In genomic region chr11:98939084-98939952, GRCm38 (mm10) we compare ENCODE assay signal across 9 mouse cellular contexts. TPM values are rescaled to one million over a fixed set of nuclear protein-coding genes. Genes with fewer than 3 reads are reported as not detected.
DNase-seq lines count a peak whose midpoint lies in the region; ATAC-seq and TF ChIP-seq lines count a peak whose summit lies in the region.
"Had no signal": no experiment of that assay in that cellular context is flagged by ENCODE, and none has a peak within 500 bp of the region (broad histone marks: within the 10 kb centered on the region; RNA-seq: fewer than 3 reads in every experiment).

No protein-coding gene starts in this region.

- ATAC-seq in inflammation-experienced regulatory T-cells, adult 6 months = peak; percentile 10

- H3K79me2 ChIP-seq in liver, adult 2 months (ENCODE audit: control insufficient read depth, insufficient read depth, low read length) = peaks cover 27% of the 10 kb centered on the region; the same call in 1 of the 2 replicates

- WGBS in liver, adult 2 months = 74% methylated on average over 15 of the region's 15 CpGs
- 59% methylated on average over 15 of the region's 15 CpGs for WGBS in midbrain, embryonic 10.5 days

- no peaks in the 10 kb centered on the region for H3K9me3 ChIP-seq in midbrain, embryonic 10.5 days (replicated peaks)

- H3K9ac ChIP-seq in liver, adult 2 months (ENCODE audit: low read depth, low read length) = no peak overlapping the region

- TF ChIP-seq CTCF in liver, adult 2 months (IDR thresholded peaks at IDR 0.05; ENCODE audit: low read depth, low read length) = no peak

- H3K36me3 ChIP-seq in liver, adult 2 months (ENCODE audit: control insufficient read depth, insufficient read depth, low read length) = no peaks in the 10 kb centered on the region
- H3K36me3 ChIP-seq in midbrain, embryonic 10.5 days = no peaks in the 10 kb centered on the region

- no peaks in the 10 kb centered on the region for H3K27me3 ChIP-seq in liver, adult 2 months (ENCODE audit: control insufficient read depth, insufficient read depth, low read length)
- peaks cover 46% of the 10 kb centered on the region for H3K27me3 ChIP-seq in midbrain, embryonic 10.5 days (ENCODE audit: low read depth, poor library complexity, severe bottlenecking)

- H3K4me1 ChIP-seq in liver, adult 2 months (ENCODE audit: control insufficient read depth, insufficient read depth, low read length) = peaks cover 40% of the 10 kb centered on the region
- H3K4me1 ChIP-seq in midbrain, embryonic 10.5 days = peaks cover 86% of the 10 kb centered on the region

- H3K27ac ChIP-seq in liver, adult 2 months (replicated peaks; ENCODE audit: insufficient read depth, low read depth, low read length) = no peak overlapping the region
- no peak overlapping the region; the same call in 1 of the 2 replicates for H3K27ac ChIP-seq in midbrain, embryonic 10.5 days (replicated peaks)

- peak overlapping the region; percentile 5; the same call in 1 of the 2 replicates for H3K4me3 ChIP-seq in liver, adult 2 months (ENCODE audit: insufficient read depth, low read depth, low read length)
- H3K4me3 ChIP-seq in midbrain, embryonic 10.5 days = peak overlapping the region; percentile 80

- TF ChIP-seq POLR2A in liver, adult 2 months (IDR thresholded peaks at IDR 0.05; ENCODE audit: extremely low read depth, insufficient read depth, low read length) = no peak

- DNase-seq in liver, adult 2 months (ENCODE audit: extremely low read depth, low read depth, low spot score) = no peak
- no peak for DNase-seq in liver
- peak; percentile 68 for DNase-seq in cerebellum, adult 9-11 months
- no peak for DNase-seq in midbrain, embryonic 10.5 days (ENCODE audit: low spot score)
- peak; percentile 70 for DNase-seq in thymus, postnatal 4 days
- DNase-seq in c-Kit-positive CD71-positive TER-119-positive erythroid progenitor cells, embryonic 14.5 days (ENCODE audit: low spot score) = no peak
- no peak for DNase-seq in layer of hippocampus, postnatal 10 days (ENCODE audit: low spot score in 2 of 2)

RNA-seq across cellular contexts. Expression of gene Rara, which starts 11.7 kb away (rescaled TPM):
- total RNA-seq in liver, adult 2 months (2014; rRNA removed) = 3.7 and 4.5 TPM in 2 replicates
- polyA plus RNA-seq in liver, adult 2 months (2012; rRNA removed) = 14.1 and 14.6 TPM in 2 replicates
- 1 to 10 TPM; 7.4 to 8.1 (median 7.6) TPM for polyA plus RNA-seq in inflammation-experienced regulatory T-cells, adult 6 months (2017; shearing (Covaris generic))
- polyA plus RNA-seq in midbrain, embryonic 10.5 days (2016; fragmentation: Nextera tagmentation; extraction: Ambion mirVana) = 15.5 and 16.1 TPM in 2 replicates
- total RNA-seq in layer of hippocampus, postnatal 10 days (2021) = 10 to 100 TPM; 21.7 to 24.0 TPM

RNA-seq across cellular contexts. Expression of gene Cdc6, which starts 31.7 kb away (rescaled TPM):
- 0.09 and 0.20 TPM in 2 replicates for total RNA-seq in liver, adult 2 months (2014; rRNA removed)
- polyA plus RNA-seq in liver, adult 2 months (2012; rRNA removed) = 0.07 TPM in 1 of 2 replicates, not detected in the other
- polyA plus RNA-seq in inflammation-experienced regulatory T-cells, adult 6 months (2017; shearing (Covaris generic)) = 10 to 100 TPM in 1 of 3 experiments, 1 to 10 TPM in 2; 5.1 to 40.6 (median 5.2) TPM
- polyA plus RNA-seq in midbrain, embryonic 10.5 days (2016; fragmentation: Nextera tagmentation; extraction: Ambion mirVana) = 53.3 and 67.8 TPM in 2 replicates
- 1 to 10 TPM; 1.1 to 2.2 TPM for total RNA-seq in layer of hippocampus, postnatal 10 days (2021)

RNA-seq across cellular contexts. Expression of gene Gjd3, which starts 43.5 kb away (rescaled TPM):
- total RNA-seq in liver, adult 2 months (2014; rRNA removed) = not detected in 2 replicates
- 0.11 TPM in 1 of 2 replicates, not detected in the other for polyA plus RNA-seq in liver, adult 2 months (2012; rRNA removed)
- polyA plus RNA-seq in inflammation-experienced regulatory T-cells, adult 6 months (2017; shearing (Covaris generic)) = not detected
- polyA plus RNA-seq in midbrain, embryonic 10.5 days (2016; fragmentation: Nextera tagmentation; extraction: Ambion mirVana) = 0.16 TPM in 1 of 2 replicates, not detected in the other
- total RNA-seq in layer of hippocampus, postnatal 10 days (2021) = 1 to 10 TPM; 2.4 to 3.6 TPM
- polyA plus RNA-seq: erythroblast, embryonic 14.5 days had no signal

Comparison
In these comparisons a context has a peak if more than half of its experiments do, and no peak if none do; other contexts are left out.
1. DNase-seq: peak in cerebellum, adult 9-11 months (single experiment) and thymus, postnatal 4 days (single experiment); none in liver, adult 2 months (single experiment), liver (single experiment), midbrain, embryonic 10.5 days (single experiment), c-Kit-positive CD71-positive TER-119-positive erythroid progenitor cells, embryonic 14.5 days (single experiment) and layer of hippocampus, postnatal 10 days (0 of 2).